Mouse (Mus musculus) thymus, adult 2 months (tissue): ENCODE data around the gene Abhd12.

ENCODE experiments used
- CTCF ChIP-seq: fragments of 200-500 bp; IDR thresholded peaks from 2 replicates; pipeline ENCODE4 v1.5.1; 2012; ENCODE audit warnings: mild to moderate bottlenecking, control low read depth, low read length, moderate library complexity, borderline replicate concordance; ENCODE audit not compliant: control insufficient read depth, poor library complexity, insufficient read depth; ENCODE audit errors: extremely low read depth
- POLR2A ChIP-seq: fragments of 200-500 bp; IDR thresholded peaks from 2 replicates; pipeline ENCODE4 v1.6.1; 2012; ENCODE audit warnings: mild to moderate bottlenecking, low read length, control low read depth, moderate library complexity; ENCODE audit not compliant: control insufficient read depth, poor library complexity, insufficient read depth; ENCODE audit errors: extremely low read depth

- TF ChIP-seq CTCF, result no peak
- TF ChIP-seq POLR2A, result no peak
Observed at GRCm38 (mm10) chr2:150933482-150933881, 28.9 kb upstream of the Abhd12 start.
